ENCODE assay signal across 8 mouse cellular contexts in genomic region chr11:77793238-77793930, GRCm38 (mm10). TPM values are rescaled to one million over a fixed set of nuclear protein-coding genes. Genes with fewer than 3 reads are reported as not detected.
DNase-seq lines count a peak whose midpoint lies in the region; ATAC-seq lines count a peak whose summit lies in the region.

No protein-coding gene starts in this region.

- peaks cover 33% of the 10 kb centered on the region for H3K4me1 ChIP-seq in hindbrain, embryonic 14.5 days (replicated peaks; ENCODE audit: control insufficient read depth, insufficient read depth, low read length)

- peak; percentile 90 for ATAC-seq in hindbrain, embryonic 14.5 days (ENCODE audit: low FRiP score)

- H3K9ac ChIP-seq in hindbrain, embryonic 14.5 days, result peak overlapping the region; percentile 56

- H3K36me3 ChIP-seq in hindbrain, embryonic 14.5 days (replicated peaks; ENCODE audit: control insufficient read depth, insufficient read depth), result no peaks in the 10 kb centered on the region

- peak; percentile 99 for DNase-seq in NIH3T3 (ENCODE audit: low read depth)
- DNase-seq in cerebellum, postnatal 10 days, result peak; percentile 98
- peak; percentile 90 to 95 for DNase-seq in frontal cortex, postnatal 14 days (ENCODE audit: low spot score in 2 of 2)
- DNase-seq in hindbrain, embryonic 14.5 days (ENCODE audit: low spot score), result peak; percentile 97
- peak; percentile 94 to 96 for DNase-seq in layer of hippocampus, postnatal 36 days
- DNase-seq in lung, postnatal 36 days, result peak; percentile 99
- peak; percentile 97 for DNase-seq in retina, postnatal 1 day
- peak; percentile 96 for DNase-seq in urinary bladder, adult 18-20 months (ENCODE audit: low spot score in 2 of 2)

- H3K4me2 ChIP-seq in hindbrain, embryonic 14.5 days (replicated peaks), result peak overlapping the region; percentile 72

- H3K9me3 ChIP-seq in hindbrain, embryonic 14.5 days (ENCODE audit: control insufficient read depth, low read length), result no peaks in the 10 kb centered on the region

- peak overlapping the region; percentile 36 for H3K4me3 ChIP-seq in hindbrain, embryonic 14.5 days (replicated peaks; ENCODE audit: low read length)

- H3K27ac ChIP-seq in hindbrain, embryonic 14.5 days, result peak overlapping the region; percentile 52; the same call in 1 of the 2 replicates

- WGBS in hindbrain, embryonic 14.5 days, result 6% methylated on average over 19 of the region's 19 CpGs

- no peaks in the 10 kb centered on the region for H3K27me3 ChIP-seq in hindbrain, embryonic 14.5 days (ENCODE audit: control insufficient read depth, insufficient read depth, low read length)

RNA-seq across cellular contexts. Expression of gene Gm10277, which starts 5.8 kb away (rescaled TPM):
- 0.69 and 1.4 TPM in 2 replicates for polyA plus RNA-seq in hindbrain, embryonic 14.5 days (2014; fragmentation: Nextera tagmentation; extraction: Ambion mirVana)
- total RNA-seq in layer of hippocampus, postnatal 36 days (2021), result not detected

RNA-seq across cellular contexts. Expression of gene Myo18a, which starts 30.3 kb away (rescaled TPM):
- 42.1 and 43.7 TPM in 2 replicates for polyA plus RNA-seq in hindbrain, embryonic 14.5 days (2014; fragmentation: Nextera tagmentation; extraction: Ambion mirVana)
- 100 to 1,000 TPM; 136 to 158 TPM for total RNA-seq in layer of hippocampus, postnatal 36 days (2021)

Comparison
In these comparisons a context has a peak if more than half of its experiments do, and no peak if none do; other contexts are left out.
1. Peak in every context shown above with its lines: DNase-seq, ATAC-seq, H3K4me3 ChIP-seq and H3K27ac ChIP-seq.